Mouse (Mus musculus) MEL-GATA-1-ER (cell line): ENCODE measurements around the gene Adcy5.

Experiments
- DNase-seq: peaks from one replicate; pipeline ENCODE4 v3.0.0-alpha.2; 2012; ENCODE audit warnings: low read depth; ENCODE audit errors: extremely low read depth

The Adcy5 gene

GRCm38 (mm10) chr16:35201281-35201680 is 46.6 kb downstream of the Adcy5 start:
- DNase-seq: no peak

DNA sequence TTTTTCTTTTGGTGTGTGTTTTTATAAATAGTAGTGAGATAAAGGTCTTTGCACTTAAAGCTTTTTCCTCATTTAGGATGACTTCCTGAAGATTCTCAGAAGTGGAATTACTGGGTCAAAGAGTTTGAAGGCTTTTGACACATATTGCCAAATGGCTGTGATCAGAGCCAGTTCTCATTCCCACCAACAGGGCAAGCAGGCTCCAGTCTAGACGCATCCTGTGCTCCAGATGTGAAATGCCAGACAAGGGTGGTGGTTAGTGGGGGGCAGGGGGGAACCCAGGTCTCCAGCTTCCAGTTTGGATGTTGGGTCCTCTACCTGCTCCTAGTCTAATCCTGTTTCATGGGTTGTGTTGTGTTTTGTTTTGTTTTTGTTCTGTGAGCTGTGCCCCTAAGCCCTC is 48.8 kb downstream of the Adcy5 start:
- no peak for DNase-seq

DNA sequence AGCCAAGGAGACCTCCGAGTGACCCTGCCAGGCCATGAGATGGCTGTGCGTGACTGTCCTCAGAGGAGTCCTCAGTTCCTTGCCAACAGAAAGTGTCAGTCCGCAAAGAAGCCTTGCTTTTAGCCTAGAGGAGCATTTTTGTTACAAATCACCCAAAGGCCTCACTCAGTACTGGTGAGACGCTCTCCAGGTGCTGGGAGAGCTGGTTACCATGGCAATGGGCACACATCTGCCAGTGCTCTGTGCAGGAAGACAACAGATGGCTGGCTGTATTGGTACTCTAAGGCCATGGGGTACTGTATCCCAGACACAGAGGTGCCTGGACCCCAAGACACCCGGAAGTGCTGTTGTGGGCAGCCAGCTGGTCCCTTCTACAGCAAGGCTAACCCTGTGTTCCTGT is 51.0 kb downstream of the Adcy5 start:
- DNase-seq: no peak

- DNase-seq: no peak
Measured at GRCm38 (mm10) chr16:35206426-35206825, 51.7 kb downstream of the Adcy5 start.

DNA sequence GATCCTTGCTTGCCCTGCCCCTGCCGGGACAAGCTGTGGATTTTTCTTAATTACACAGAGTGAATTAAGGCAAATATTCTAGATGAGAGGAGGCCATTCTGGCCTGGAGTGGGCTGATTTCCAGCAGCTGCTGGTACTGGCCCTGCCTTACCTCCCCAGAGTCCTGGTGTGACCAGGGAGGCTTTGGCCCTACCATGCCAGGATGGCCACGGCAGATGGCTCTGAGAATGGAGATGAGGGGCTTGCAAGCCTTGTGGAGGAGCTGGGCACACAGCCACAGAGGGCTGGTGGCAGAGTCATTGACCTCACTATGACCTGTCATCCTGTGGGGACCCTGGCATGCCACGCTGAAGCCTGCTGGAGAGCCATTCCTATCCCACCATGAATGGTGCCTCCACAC is 54.1 kb downstream of the Adcy5 start:
- DNase-seq: no peak

- DNase-seq: no peak
Measured at GRCm38 (mm10) chr16:35209753-35210152, 55.1 kb downstream of the Adcy5 start.

DNA sequence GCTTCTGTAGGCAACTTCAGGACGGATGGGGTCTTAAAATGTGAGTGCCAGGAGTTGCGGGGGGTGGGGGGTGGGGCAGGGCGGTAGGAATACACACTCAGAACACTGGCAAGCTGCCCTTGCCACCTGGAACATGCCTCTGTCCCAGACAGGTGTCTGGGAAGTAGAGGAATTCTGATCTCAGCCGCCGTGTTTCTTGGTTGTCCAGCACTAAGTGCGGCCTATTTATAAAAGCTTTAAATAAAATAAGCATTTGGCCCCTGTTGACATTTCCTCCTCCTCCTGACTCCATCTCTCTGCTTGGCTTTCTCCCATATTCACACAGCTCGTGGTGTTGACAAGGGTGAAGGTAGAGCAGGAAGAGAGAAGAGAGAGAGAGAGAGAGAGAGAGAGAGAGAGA is 60.4 kb downstream of the Adcy5 start:
- DNase-seq: no peak

GRCm38 (mm10) chr16:35215498-35215897 is 60.8 kb downstream of the Adcy5 start:
- no peak for DNase-seq

DNA sequence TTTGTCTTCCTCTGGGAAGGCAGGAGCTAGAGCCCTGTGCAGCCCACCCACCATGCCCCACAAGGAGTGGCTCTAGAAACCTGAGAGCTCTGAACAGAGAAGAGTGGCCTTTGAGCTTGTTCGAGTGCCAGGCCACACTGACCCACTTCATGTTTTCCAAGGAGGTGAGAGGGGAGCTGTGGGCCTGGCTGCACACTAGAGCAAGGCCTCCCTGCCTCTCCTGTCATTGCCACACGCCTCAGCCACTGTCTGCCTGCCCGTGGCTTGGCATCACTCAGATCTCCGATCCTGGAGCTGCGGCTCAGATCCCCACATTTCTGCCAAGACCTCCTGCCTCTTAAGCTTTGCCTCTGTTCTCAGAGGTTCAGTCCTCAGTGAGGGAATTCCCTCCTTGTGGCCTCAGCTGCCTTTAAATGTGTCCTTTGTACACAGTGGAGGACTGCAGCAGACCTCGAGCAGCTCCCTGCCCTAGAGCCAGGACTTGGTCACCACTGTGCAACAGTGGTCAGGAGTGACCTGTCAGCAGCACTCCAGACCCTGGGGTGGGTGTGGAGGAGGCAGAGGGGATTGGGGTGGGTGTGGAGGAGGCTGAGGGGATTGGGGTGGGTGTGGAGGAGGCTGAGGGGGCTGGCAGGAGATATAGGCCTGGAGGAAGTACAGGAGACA is 62.3 kb downstream of the Adcy5 start:
- DNase-seq: no peak

DNA sequence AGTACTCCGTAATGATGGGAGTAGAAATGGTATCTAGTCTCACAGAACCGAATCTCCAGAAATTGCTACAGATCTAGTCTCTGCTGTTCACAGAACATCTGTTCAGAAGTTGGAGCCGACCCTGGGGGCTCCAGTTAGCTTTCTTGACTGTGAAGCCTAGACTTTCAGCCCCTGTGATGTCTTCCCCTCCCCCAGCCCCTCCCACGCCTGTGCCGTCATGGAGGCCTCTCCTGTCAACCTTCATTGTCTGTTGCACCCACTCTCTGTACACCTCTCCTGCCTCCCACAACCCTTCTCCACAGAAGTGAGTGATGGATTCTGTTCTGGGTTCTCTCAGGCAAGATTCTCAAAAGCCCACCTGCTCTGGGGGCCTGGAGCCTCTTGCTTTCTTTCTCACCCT is 65.7 kb downstream of the Adcy5 start:
- DNase-seq: no peak

DNA sequence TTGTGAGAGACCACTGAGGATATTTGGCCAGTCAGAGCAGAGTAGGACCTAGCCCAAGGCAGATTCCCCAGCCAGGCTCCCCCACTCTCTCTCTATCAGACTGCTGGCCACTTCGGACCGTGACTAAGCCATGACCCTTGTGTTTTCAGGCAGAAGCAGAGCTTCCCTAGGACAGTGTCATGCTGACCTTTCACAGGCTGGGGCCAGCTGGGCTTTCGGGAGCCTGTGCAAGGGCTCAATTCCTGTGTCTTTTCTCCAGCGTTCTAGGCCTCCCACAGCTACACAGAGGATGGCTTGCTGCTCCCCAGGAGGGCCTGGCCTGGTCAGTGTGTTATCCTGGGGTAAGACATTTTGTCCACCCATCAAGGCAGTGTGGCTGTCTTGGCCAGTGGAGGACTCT is 66.9 kb downstream of the Adcy5 start:
- no peak for DNase-seq

DNA sequence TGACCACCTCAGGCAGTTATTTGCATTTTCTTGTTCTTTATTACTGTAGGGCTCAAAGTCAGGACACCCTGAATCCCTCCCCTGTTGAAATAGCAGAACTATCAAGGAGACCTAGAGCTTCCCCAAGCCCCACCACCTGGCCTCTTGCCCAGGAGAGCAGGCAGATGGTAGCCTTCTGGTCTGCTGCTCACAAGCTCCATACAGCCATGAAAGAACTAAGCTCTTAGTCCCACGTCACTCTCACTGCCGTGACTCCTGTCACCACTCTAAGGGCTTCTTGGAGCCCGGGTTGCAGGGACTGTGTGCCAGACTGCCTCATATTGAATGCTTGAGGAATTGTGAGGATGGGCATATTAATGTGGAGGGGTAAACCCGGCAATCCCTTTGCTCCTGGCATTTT is 69.3 kb downstream of the Adcy5 start:
- DNase-seq: no peak

DNA sequence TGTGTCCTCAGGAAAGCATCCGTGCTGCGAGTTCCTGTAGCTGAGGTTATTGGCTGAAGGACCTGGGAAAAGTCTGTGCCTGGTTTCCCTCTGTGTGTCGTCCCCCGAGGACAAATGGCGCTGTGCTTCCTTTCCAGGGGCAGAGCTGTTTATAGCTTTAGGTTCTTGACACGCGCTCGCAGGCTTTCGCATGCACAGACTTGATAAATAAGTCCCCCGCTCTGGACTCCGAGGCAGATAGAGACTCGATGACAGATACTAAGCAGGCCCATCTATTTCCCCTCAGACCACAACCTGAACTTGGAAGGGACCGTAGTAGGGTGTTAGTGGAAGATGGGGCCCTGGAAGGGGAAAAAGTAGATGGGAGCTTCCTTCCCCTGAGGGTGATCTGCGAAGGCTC is 70.0 kb downstream of the Adcy5 start:
- DNase-seq: no peak

GRCm38 (mm10) chr16:35229582-35229981 is 74.9 kb downstream of the Adcy5 start:
- DNase-seq: no peak

- no peak for DNase-seq
Measured at GRCm38 (mm10) chr16:35232153-35232750, 77.6 kb downstream of the Adcy5 start.

DNA sequence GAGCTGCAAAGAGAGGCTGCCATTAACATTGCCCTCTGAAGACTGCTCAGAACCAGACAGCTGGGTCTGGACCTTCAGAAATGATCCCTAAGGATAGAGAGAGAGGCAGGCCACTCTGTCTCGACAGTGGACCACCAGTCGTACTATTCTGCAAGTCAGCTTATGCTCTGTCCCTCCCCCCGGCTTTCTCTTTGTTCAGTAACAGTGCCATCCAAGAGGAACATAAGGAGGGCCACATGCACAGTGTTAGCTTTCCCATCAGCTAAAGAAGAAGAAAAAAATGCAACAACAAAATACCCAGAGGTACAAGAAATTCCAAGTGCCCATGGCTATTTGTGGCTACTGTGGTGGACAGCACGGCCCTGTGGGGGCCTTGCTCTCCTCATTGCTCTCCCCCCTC is 78.7 kb downstream of the Adcy5 start:
- no peak for DNase-seq

GRCm38 (mm10) chr16:35237091-35237490 is 82.4 kb downstream of the Adcy5 start:
- DNase-seq: no peak

DNA sequence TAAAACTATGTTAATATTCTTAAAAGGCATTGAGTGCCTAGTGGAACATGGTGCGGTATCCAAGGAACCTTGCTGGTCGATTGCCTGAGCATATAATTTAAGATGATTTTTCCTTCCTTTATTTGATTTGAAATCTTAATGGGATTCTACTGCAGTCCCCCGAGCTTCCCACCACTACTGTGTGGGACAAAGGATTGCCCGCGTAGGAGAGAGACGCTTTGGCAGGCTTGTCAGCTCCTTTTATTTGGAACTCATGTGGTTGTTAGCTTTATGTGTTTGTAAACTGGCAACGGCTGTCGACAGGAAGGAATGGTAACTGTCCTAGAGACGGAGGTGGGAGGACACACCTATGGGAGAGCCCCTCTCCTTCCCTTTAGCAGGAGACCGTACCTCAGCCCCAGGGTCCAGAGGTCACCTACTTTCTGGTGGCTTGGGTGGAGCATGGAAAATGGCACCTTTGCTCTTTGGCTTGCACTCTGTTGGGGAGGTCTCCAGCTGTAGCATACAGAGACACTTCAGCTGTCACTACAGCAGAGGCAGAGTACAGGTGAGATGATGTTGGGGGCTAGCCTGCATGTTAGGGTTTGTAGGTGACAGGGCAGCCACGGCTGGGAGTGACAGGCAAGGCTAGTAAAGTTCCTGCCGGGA is 84.8 kb downstream of the Adcy5 start:
- DNase-seq: no peak

- DNase-seq: no peak
Measured at GRCm38 (mm10) chr16:35239966-35240730, 85.5 kb downstream of the Adcy5 start.

- DNase-seq: no peak
Measured at GRCm38 (mm10) chr16:35247364-35247763, 92.7 kb downstream of the Adcy5 start.

DNA sequence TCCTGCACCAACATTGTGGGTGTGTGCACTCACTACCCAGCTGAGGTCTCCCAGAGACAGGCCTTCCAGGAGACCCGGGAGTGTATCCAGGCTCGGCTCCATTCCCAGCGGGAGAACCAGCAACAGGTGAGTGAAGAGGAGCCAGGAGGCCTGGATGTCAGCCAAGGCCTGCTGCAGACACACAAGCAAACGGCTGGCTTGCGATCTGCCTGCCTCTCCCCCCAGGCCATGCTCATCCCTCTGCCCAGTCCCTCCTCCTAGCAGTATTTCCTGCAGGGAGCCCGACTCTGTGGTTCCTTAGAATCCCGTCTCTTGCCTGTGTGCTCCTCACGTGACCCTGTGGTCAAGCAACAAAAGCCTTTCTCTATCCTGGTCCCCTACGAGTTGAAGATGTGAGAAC is 94.1 kb downstream of the Adcy5 start:
- DNase-seq: no peak

- no peak for DNase-seq
Measured at GRCm38 (mm10) chr16:35249763-35250162, 95.1 kb downstream of the Adcy5 start.
